Mouse (Mus musculus): Measurements from ENCODE around the gene Nemp1.

GRCm38 (mm10) chr10:127643553-127644238, 23.0 kb upstream of the Nemp1 start:
- no peak for TF ChIP-seq CTCF (IDR thresholded peaks at IDR 0.05; ENCODE audit: borderline replicate concordance, control insufficient read depth, extremely low read depth, insufficient read depth, low read length, poor library complexity)
- no peak for TF ChIP-seq POLR2A (IDR thresholded peaks at IDR 0.05; ENCODE audit: control insufficient read depth, extremely low read depth, insufficient read depth, low read length, poor library complexity)

All from thymus, adult 2 months (tissue).